Mouse (Mus musculus) gastrocnemius, adult 2 months (tissue): ENCODE measurements around the gene Socs2. TPM values are rescaled to one million over a fixed set of nuclear protein-coding genes. Genes with fewer than 3 reads are reported as not detected.
"Not testable (repeated sequence)": the region's sequence is repeated elsewhere in the genome, so short reads cannot be mapped to it uniquely, and the experiment has no call there.

Experiments used
- DNase-seq: peaks from one replicate; pipeline ENCODE4 v3.0.0; 2022
- H3K27ac ChIP-seq: fragments of 200-600 bp; 2 replicates; pipeline ENCODE4 v1.8.1; 2022; ENCODE audit warnings: mild to moderate bottlenecking
- H3K4me3 ChIP-seq: fragments of 200-600 bp; 2 replicates; pipeline ENCODE4 v1.8.1; 2022; ENCODE audit warnings: mild to moderate bottlenecking, moderate library complexity
- CTCF ChIP-seq: fragments of 200-600 bp; IDR thresholded peaks from 2 replicates; pipeline ENCODE4 v1.8.1; 2022; ENCODE audit warnings: antibody characterized with exemption, mild to moderate bottlenecking, moderate library complexity
- intact Hi-C: fragments of 180-260 bp; cut with DNase I; formaldehyde crosslinking; loops from one replicate; pipeline ENCODE4 v1.15.1; 2025
- total RNA-seq, 2 experiments: library from RNA; stranded (reverse); gene quantifications; 2 replicates each; pipeline ENCODE4 v1.2.3; 2021

Socs2 gene
- total RNA-seq, 2 experiments from 2014 or later = 18.0 to 26.9 TPM

DNA sequence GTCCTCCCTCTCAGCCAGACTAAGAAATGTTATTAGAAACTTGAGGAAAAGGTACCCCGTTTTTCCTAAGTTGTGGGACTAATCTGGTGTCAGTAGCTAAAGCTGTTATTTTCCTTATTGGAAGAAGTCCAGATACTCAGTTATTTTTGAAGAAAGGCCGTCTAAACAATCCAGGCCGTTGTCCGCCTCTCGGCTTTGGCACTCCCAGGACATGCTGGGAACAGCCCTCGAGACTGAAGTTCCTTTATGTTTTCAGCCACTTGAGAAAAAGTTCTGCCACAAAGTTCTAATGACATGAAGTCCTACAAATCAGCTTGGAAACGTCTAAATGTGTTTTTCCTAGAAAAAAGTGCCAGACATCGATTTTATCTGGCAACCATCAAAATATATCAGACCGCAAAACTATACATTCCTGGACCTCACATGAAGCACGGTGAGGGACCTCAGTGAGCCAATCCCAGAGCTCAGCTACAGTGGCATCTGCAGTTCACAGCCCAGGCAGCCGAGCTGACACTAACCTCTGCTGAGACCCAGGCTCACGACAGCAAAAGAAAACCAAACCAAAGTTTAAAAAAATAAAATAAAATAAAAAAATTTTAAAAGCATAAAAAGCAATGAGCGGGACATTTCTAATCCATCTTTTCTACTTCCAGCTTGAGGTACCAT is 17.2 kb downstream of the Socs2 start:
- Histone ChIP-seq H3K27ac (peak overlapping the region; percentile 87), H3K4me3 (no peak overlapping the region)
- intact Hi-C loops = loop anchor here (2.0 to 5.0 kb wide), 2 partner anchors 15 to 133 kb away; no protein-coding TSS in a partner anchor
- DNase-seq = no peak
- no peak for TF ChIP-seq CTCF

DNA sequence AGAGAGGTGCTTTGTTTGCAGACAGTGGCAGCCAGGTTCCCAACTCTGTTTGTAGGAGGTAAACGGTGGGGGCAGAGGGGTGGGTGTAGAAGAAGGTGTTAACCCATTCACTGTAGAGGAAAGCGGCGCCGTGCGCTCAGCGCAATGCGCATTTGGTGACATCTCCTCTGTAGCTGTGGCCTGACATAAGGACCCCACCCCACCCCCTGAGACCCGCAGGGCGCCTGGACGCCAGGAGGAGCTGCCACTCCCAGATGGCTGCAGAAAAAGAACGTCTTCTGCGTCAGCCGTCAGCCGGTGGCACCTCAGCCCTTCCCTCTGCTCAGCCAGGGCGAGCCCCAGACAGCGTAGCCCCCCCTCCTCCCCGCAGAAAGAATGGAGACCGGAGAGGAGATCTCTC is 18.5 kb downstream of the Socs2 start:
- DNase-seq = peak; percentile 64
- intact Hi-C loops = loop anchor here (2.0 to 5.0 kb wide), 2 partner anchors 16 to 131 kb away; no protein-coding TSS in a partner anchor
- H3K4me3 ChIP-seq = peak overlapping the region; percentile 62
- H3K27ac ChIP-seq = peak overlapping the region; percentile 87
- TF ChIP-seq CTCF = no peak

DNA sequence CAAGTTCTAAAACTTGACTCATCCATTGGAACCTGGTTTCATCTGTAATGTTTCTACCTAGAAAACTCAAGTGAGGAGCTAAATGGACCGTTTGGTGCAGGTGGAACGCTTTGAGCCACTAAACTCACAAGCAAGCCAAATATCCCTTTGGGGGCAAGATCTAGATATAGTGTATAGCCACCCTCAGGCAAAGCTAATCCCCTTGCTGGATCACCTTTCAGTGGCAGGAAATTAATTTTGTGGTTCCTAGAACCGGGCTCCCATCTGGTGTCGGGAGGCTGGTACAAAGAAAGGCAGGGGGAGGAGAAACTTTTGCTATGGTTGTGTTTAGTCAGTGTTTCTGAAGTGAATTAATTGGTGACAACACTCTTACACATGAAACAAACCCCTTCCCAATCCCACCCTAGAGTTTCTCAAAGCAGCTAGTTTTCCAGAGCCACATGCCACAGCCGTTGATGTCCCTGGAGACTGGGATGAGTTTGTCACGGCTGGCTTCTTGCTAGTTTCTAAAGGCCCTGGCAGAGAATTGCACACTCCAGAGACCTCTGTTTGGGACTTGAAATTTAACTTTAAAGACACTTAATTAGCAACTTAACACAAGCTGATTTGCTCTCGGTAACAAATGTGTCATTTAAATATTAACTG is 19.7 kb downstream of the Socs2 start:
- Histone ChIP-seq H3K27ac (peak overlapping the region; percentile 87), H3K4me3 (peak overlapping the region; percentile 1)
- intact Hi-C loops = loop anchor here (5.0 kb wide), 1 partner anchor 130 kb away; no protein-coding TSS in a partner anchor
- no peak for DNase-seq
- TF ChIP-seq CTCF = no peak; the same call in 1 of the 2 replicates

DNA sequence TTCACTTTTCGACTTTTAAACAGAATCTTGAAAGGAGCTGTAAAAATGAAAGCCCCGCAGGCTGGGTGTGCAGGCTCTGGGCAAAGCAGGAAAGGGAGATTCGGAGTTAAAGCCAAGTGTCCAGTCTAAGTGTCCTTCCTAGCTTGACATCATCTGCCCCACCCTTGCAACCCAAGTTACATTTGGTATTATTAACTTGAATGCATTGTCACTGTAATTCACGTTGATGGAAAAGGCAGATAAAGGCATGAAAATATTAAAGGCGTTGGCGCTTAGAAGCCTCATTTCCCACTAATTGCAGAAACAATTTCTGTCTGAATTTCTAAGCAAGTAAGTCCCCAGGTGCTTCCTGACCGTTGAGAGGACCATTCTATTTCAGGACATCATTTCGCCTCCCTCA is 20.6 kb downstream of the Socs2 start:
- intact Hi-C loops = loop anchor here (5.0 kb wide), 1 partner anchor 129 kb away; no protein-coding TSS in a partner anchor
- peak overlapping the region; percentile 75 for H3K4me3 ChIP-seq
- TF ChIP-seq CTCF = no peak
- no peak for DNase-seq
- peak overlapping the region; percentile 87 for H3K27ac ChIP-seq

DNA sequence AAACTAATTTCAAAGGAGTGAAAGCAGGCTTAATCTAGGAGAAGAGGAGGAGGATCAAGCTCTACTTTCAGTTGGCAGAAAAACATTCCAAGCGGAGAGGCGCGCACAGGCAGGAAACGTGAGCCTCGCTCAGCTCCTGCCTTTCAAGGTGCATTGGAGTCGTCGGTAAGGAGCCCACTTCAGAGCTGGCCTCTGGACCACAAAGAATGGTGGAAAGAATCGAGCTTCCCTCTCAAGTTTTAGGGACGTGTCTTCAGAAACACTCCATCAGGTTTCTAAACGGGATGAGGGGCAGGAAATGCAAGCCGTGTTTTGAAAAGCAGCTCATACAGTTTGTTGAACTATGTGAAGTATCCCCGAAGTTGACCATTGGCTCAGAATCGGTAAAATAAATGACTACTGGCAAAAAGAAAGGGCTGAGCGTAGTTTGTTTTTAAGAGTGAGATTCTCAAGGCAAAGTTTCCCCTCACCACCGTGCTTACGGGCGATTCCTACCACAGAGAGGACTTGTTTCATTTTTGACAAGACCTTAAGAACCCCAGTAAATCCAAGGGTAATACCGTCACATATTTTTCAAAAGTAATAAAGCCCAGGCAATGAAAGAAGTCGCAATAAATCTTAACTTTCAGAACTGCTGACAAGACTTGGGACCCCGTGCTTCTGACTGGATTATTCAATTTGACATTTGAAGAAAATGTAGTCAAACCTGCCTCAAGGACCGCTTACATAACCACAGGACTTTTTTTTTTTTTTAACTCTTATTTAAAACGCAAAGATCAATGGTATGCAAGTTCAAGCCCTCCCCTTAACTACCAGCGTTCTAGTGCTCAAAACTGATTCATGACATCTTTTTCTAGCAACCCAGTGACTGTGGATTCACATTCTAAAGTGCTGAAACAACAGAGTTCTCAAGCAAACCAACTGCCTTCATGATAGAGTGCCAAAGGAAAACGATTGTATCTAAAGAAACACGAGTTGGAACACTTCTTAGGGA is 21.9 kb downstream of the Socs2 start:
- DNase-seq = peak; percentile 37
- Histone ChIP-seq H3K27ac (peak overlapping the region; percentile 87), H3K4me3 (peak overlapping the region; percentile 75)
- intact Hi-C loops = loop anchor here (5.0 kb wide), 1 partner anchor 128 kb away; no protein-coding TSS in a partner anchor
- no peak for TF ChIP-seq CTCF

DNA sequence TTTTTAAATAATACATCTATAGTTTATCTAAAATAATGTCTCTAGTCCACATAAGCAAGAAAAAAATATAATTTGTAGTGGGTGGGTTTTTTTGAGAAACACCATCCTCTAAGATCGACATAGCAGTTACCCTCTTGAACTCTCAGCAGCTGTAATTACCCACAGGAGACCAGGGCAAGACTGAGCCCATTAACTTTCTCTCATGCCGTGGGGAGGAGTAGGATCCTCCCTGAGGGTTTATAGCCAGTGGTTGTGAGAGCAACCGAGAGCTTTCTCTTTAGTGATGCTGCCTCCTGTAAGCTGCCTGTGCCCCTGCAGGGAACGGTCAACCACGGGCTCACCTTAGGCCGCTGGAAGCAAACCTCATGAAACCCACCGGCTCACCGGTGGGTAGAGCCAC is 24.9 kb downstream of the Socs2 start:
- Histone ChIP-seq H3K4me3 (no peak overlapping the region), H3K27ac (peak overlapping the region; percentile 20; the same call in 1 of the 2 replicates)
- intact Hi-C loops = no loop called here
- no peak for TF ChIP-seq CTCF
- DNase-seq = no peak

DNA sequence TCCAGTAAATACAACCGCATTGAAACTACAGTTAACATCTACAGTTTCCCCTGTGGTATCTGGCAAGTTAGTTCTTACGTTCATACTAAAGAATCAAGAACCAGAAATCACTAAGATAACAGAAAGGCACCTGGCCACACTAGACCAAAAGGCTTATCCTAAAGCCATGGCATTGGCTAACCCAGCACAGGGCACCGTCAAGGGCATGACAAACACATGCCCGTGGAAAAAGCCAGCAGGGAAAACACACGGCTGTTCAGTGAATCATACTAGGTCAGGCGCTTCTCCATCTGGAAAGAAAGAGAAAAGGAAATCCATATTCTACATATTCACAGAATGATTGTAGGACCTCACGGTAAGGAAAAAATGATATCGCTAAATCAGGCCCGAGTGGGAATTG is 26.1 kb downstream of the Socs2 start:
- intact Hi-C loops = loop anchor here (2.0 kb wide), 1 partner anchor 68 kb away; no protein-coding TSS in a partner anchor
- TF ChIP-seq CTCF = no peak
- Histone ChIP-seq H3K27ac (0 out of 2 replicates have a peak overlapping the region, but pooled peaks have one; percentile 1), H3K4me3 (no peak overlapping the region)
- no peak for DNase-seq

DNA sequence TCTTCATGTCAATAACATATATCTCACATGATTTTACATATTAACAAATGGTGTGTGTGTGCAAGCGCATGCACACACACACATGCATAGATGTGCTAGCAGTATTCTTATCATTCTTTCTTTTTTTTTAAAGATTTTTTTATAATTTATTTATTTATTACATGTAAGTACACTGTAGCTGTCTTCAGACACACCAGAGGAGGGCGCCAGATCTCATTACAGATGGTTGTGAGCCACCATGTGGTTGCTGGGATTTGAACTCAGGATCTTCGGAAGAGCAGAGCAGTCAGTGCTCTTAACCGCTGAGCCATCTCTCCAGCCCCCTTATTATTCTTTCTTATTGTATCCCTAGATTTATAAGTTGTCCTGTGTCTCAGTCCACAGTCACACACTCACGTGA is 27.2 kb downstream of the Socs2 start:
- DNase-seq, H3K4me3 ChIP-seq: not testable (repeated sequence)
- H3K27ac ChIP-seq = peak overlapping the region; percentile 88
- intact Hi-C loops = loop anchor here (2.0 kb wide), 1 partner anchor 67 kb away; no protein-coding TSS in a partner anchor
- peak; percentile 42 for TF ChIP-seq CTCF

DNA sequence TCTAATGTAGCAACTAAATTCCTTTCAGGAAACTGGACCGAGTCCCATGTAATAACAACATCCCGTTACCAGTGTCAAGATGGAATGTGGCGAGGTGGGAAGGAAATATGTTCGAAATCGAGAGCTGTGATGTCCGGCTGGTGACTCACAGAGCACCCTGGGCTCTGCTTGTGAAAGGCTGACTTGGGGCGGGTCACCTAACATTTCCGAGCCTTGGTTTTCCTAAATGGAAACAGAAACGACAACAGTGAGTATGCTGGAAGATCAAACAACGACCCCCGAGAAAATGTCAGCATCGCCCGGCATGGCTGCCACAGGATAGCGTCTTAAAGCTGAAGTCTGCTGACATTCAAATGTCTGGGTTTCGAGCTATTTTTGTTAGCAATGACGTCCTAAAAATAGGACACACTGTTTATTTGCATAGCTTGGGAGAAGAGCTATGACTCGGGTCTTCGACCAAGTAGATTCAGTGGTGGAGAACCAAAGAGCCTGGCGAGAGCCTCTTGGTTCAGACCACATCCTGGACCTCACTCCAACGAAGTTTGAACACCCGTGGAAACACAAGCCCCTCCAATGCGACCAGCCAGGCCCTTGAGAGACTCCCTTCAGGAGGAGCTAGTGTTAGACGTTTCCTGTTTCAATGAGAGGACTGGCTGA is 28.0 kb downstream of the Socs2 start:
- Histone ChIP-seq H3K27ac (peak overlapping the region; percentile 88), H3K4me3 (peak overlapping the region; percentile 70)
- DNase-seq = peak; percentile 46
- no peak for TF ChIP-seq CTCF
- intact Hi-C loops = no loop called here

DNA sequence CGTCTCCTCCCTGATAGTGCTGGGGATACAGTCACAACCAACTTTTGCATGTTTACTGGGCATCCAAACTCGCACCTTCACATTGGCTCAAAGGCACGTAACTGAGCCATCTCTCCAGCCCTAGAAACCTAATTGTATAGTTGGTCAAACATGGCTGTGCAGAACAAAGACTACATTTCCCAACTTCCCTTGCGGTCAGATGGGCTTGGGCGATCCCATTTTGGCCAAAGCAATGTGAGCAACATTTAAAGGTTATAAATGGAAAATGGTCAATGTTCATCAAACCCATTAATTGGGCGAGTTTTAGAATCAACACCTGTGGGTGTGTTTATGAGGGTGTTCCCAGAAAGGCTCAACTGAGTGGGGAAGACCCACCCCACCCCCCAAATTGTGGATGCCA is 30.5 kb downstream of the Socs2 start:
- no peak for DNase-seq
- H3K4me3 ChIP-seq = no peak overlapping the region
- intact Hi-C loops = no loop called here
- TF ChIP-seq CTCF = no peak
- no peak overlapping the region for H3K27ac ChIP-seq

DNA sequence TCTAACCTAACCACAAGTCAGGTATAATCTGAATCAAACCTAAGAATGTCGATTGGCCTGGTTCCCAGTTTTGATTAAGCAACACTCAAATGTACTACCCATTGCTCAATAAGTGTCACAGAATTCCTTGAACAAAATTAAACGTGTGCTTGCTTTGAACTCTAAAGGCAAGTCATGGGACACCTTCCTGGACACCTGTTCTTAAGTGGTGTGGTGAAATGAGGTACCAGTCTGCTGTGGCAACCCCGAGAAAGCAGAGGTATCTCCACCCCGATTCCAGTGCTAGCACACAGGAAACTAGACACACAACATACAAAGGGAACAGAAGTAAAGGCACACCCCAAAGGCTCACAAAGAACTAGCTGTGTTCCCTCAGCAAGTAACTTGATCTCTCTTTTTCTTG is 31.2 kb downstream of the Socs2 start:
- Histone ChIP-seq H3K27ac (no peak overlapping the region), H3K4me3 (no peak overlapping the region)
- intact Hi-C loops = loop anchor here (2.0 kb wide), 1 partner anchor 61 kb away; the partner anchor contains the start of gene Cradd
- no peak for DNase-seq
- no peak for TF ChIP-seq CTCF

DNA sequence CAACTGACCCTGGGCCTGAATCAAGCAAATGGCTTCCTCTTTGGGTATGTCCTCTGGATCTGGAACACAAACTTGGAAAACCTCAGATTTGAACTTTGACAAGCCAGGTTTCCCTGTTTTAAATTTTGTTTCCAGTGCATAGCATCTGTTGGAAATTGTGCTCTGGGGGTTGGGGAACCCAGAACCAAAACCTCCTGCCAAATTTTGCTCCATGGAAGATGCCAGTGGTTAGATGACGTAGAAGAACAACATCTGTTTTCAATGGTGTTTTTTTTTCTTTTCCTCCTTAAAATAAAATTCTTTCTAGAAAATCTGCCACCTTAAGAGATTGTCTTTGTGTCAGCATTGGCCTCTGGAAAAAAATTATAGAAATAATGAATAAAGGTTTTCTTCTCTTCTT is 31.9 kb downstream of the Socs2 start:
- TF ChIP-seq CTCF = no peak
- H3K27ac ChIP-seq = no peak overlapping the region
- intact Hi-C loops = loop anchor here (2.0 kb wide), 1 partner anchor 60 kb away; the partner anchor contains the start of gene Cradd
- H3K4me3 ChIP-seq = no peak overlapping the region
- DNase-seq = no peak
